Mouse (Mus musculus) lung, adult 2 months (tissue): Measurements from ENCODE around the gene Wasf2.
A peak's percentile ranks its signal among the peaks of the same experiment; 100 is the strongest.

Experiments
- CTCF ChIP-seq: fragments of 200-500 bp; IDR thresholded peaks from 2 replicates; pipeline ENCODE4 v1.5.1; 2011; ENCODE audit warnings: mild to moderate bottlenecking, low read length, control low read depth; ENCODE audit not compliant: insufficient read depth
- POLR2A ChIP-seq: fragments of 200-500 bp; IDR thresholded peaks from 2 replicates; pipeline ENCODE4 v1.6.1; 2011; ENCODE audit warnings: low read depth, mild to moderate bottlenecking, control low read depth, low read length, borderline replicate concordance; ENCODE audit errors: extremely low read depth

- TF ChIP-seq CTCF = no peak
- TF ChIP-seq POLR2A = peak; percentile 23; the same call in 1 of the 2 replicates
These were observed 28.6 kb upstream of the Wasf2 start for GRCm38 (mm10) chr4:133101751-133102150.
